Mouse (Mus musculus) embryonic facial prominence, embryonic 14.5 days (tissue): ENCODE results near the gene Stra8. TPM values are rescaled to one million over a fixed set of nuclear protein-coding genes. Genes with fewer than 3 reads are reported as not detected.
A peak's percentile ranks its signal among the peaks of the same experiment; 100 is the strongest.

Experiments
- ATAC-seq: fragments of 200-750 bp; cut with Nextera tagmentation; 2 replicates; pipeline ENCODE4 v1.8.0; 2017; ENCODE audit warnings: low read depth, moderate number of reproducible peaks, moderate TSS enrichment
- DNase-seq: peaks from one replicate; pipeline ENCODE4 v3.0.0-alpha.2; 2015; ENCODE audit warnings: low spot score
- H3K27ac ChIP-seq: fragments of 300-500 bp; sonication (generic); replicated peaks from 2 replicates; pipeline ENCODE4 v1.5.1; 2014; ENCODE audit warnings: low read depth, mild to moderate bottlenecking, low read length, moderate library complexity
- H3K27me3 ChIP-seq: fragments of 300-500 bp; sonication (generic); replicated peaks from 2 replicates; pipeline ENCODE4 v1.6.1; 2014; ENCODE audit warnings: low read length; ENCODE audit not compliant: control insufficient read depth, insufficient read depth
- H3K36me3 ChIP-seq: fragments of 300-500 bp; sonication (generic); 2 replicates; pipeline ENCODE4 v1.6.1; 2014; ENCODE audit warnings: low read length, mixed read lengths; ENCODE audit not compliant: control insufficient read depth, insufficient read depth
- H3K4me1 ChIP-seq: fragments of 300-500 bp; sonication (generic); 2 replicates; pipeline ENCODE4 v1.6.1; 2014; ENCODE audit warnings: antibody characterized with exemption, low read length; ENCODE audit not compliant: control insufficient read depth, insufficient read depth
- H3K4me2 ChIP-seq: fragments of 300-500 bp; sonication (generic); 2 replicates; pipeline ENCODE4 v1.6.1; 2014; ENCODE audit warnings: low read depth, mild to moderate bottlenecking, low read length, moderate library complexity, mixed read lengths
- H3K4me3 ChIP-seq: fragments of 300-500 bp; sonication (generic); 2 replicates; pipeline ENCODE4 v1.5.1; 2014; ENCODE audit warnings: low read depth, mild to moderate bottlenecking, low read length
- H3K9ac ChIP-seq: fragments of 300-500 bp; sonication (generic); 2 replicates; pipeline ENCODE4 v1.6.1; 2014; ENCODE audit warnings: low read depth, mild to moderate bottlenecking, low read length, moderate library complexity, mixed read lengths
- H3K9me3 ChIP-seq: fragments of 300-500 bp; sonication (generic); 2 replicates; pipeline ENCODE4 v1.6.1; 2016; ENCODE audit warnings: low read length; ENCODE audit not compliant: control insufficient read depth
- WGBS: fragments of 180-500 bp; shearing (Covaris S2); extraction: QIAGEN DNeasy Blood & Tissue Kit; methylation state at CpG from one replicate; pipeline ENCODE4 v1.1.7; 2014; 5-methylcytosine and 5-hydroxymethylcytosine counted together
- polyA plus RNA-seq: library from polyadenylated mRNA; unstranded; fragments of >200 nt; fragmentation: Nextera tagmentation; extraction: Ambion mirVana; gene quantifications from 2 replicates; pipeline ENCODE4 v1.2.1, GENCODE M21; 2014

Stra8 gene
- polyA plus RNA-seq, 1 experiment from 2014 or later: not detected

GRCm38 (mm10) chr6:34899127-34899526 lies 20.8 kb upstream of the Stra8 start:
- no peaks in the 10 kb centered on the region for H3K9me3 ChIP-seq
- H3K4me3 ChIP-seq: no peak overlapping the region
- no peaks in the 10 kb centered on the region for H3K27me3 ChIP-seq
- H3K36me3 ChIP-seq: peaks cover 74% of the 10 kb centered on the region
- H3K9ac ChIP-seq: no peak overlapping the region
- ATAC-seq: no peak
- H3K27ac ChIP-seq: no peak overlapping the region
- no peak for DNase-seq
- WGBS: 92% methylated on average over 2 of the region's 2 CpGs
- H3K4me2 ChIP-seq: no peak overlapping the region
- no peaks in the 10 kb centered on the region for H3K4me1 ChIP-seq

- Histone ChIP-seq H3K9ac (no peak overlapping the region), H3K36me3 (peaks cover 75% of the 10 kb centered on the region), H3K4me1 (no peaks in the 10 kb centered on the region), H3K9me3 (no peaks in the 10 kb centered on the region), H3K27ac (no peak overlapping the region), H3K4me3 (no peak overlapping the region), H3K27me3 (no peaks in the 10 kb centered on the region), H3K4me2 (no peak overlapping the region)
- 78% methylated on average over 2 of the region's 2 CpGs for WGBS
- DNase-seq (no peak), ATAC-seq (peak; percentile 30; the same call in 1 of the 2 replicates)
Measured at GRCm38 (mm10) chr6:34900990-34901389, 19.0 kb upstream of the Stra8 start.

GRCm38 (mm10) chr6:34901911-34902444 lies 18.0 kb upstream of the Stra8 start:
- 64% methylated on average over 9 of the region's 9 CpGs for WGBS
- ATAC-seq (0 out of 2 replicates have a peak, but pooled peaks have one; percentile 35), DNase-seq (no peak)
- Histone ChIP-seq H3K4me3 (no peak overlapping the region), H3K4me1 (no peaks in the 10 kb centered on the region), H3K36me3 (peaks cover 77% of the 10 kb centered on the region), H3K27ac (no peak overlapping the region), H3K9ac (no peak overlapping the region), H3K27me3 (no peaks in the 10 kb centered on the region), H3K4me2 (no peak overlapping the region), H3K9me3 (no peaks in the 10 kb centered on the region)

GRCm38 (mm10) chr6:34902578-34902977 lies 17.4 kb upstream of the Stra8 start:
- no peaks in the 10 kb centered on the region for H3K9me3 ChIP-seq
- ATAC-seq: no peak

GRCm38 (mm10) chr6:34903441-34903840 lies 16.5 kb upstream of the Stra8 start:
- H3K27me3 ChIP-seq: no peaks in the 10 kb centered on the region
- ATAC-seq: no peak
- no peaks in the 10 kb centered on the region for H3K9me3 ChIP-seq
- no peak overlapping the region for H3K27ac ChIP-seq
- H3K4me3 ChIP-seq: no peak overlapping the region
- H3K4me1 ChIP-seq: no peaks in the 10 kb centered on the region
- no peak for DNase-seq
- H3K4me2 ChIP-seq: no peak overlapping the region
- no peak overlapping the region for H3K9ac ChIP-seq
- WGBS: 87% methylated on average over 5 of the region's 5 CpGs
- H3K36me3 ChIP-seq: peaks cover 78% of the 10 kb centered on the region

More at GRCm38 (mm10) chr6:34902578-34902977, 17.4 kb upstream of the Stra8 start:
- Histone ChIP-seq H3K36me3 (peaks cover 78% of the 10 kb centered on the region), H3K9ac (no peak overlapping the region), H3K4me1 (no peaks in the 10 kb centered on the region), H3K27me3 (no peaks in the 10 kb centered on the region), H3K4me2 (no peak overlapping the region), H3K4me3 (no peak overlapping the region), H3K27ac (no peak overlapping the region)
- 89% methylated on average over 7 of the region's 7 CpGs for WGBS
- no peak for DNase-seq

GRCm38 (mm10) chr6:34903851-34904250 lies 16.1 kb upstream of the Stra8 start:
- Histone ChIP-seq H3K4me3 (no peak overlapping the region), H3K36me3 (peaks cover 76% of the 10 kb centered on the region), H3K4me1 (no peaks in the 10 kb centered on the region), H3K4me2 (no peak overlapping the region), H3K27me3 (no peaks in the 10 kb centered on the region), H3K9ac (no peak overlapping the region), H3K9me3 (no peaks in the 10 kb centered on the region), H3K27ac (no peak overlapping the region)
- ATAC-seq (no peak), DNase-seq (no peak)
- WGBS: 77% methylated on average over 10 of the region's 10 CpGs

- ATAC-seq: no peak
- DNase-seq: no peak
- H3K27ac ChIP-seq: no peak overlapping the region
- 89% methylated on average over 6 of the region's 6 CpGs for WGBS
- no peak overlapping the region; the same call in 1 of the 2 replicates for H3K9ac ChIP-seq
- H3K9me3 ChIP-seq: no peaks in the 10 kb centered on the region
- H3K4me3 ChIP-seq: no peak overlapping the region
- no peaks in the 10 kb centered on the region for H3K27me3 ChIP-seq
- no peak overlapping the region for H3K4me2 ChIP-seq
- no peaks in the 10 kb centered on the region for H3K4me1 ChIP-seq
- H3K36me3 ChIP-seq: peaks cover 71% of the 10 kb centered on the region
Measured at GRCm38 (mm10) chr6:34904361-34904760, 15.6 kb upstream of the Stra8 start.

GRCm38 (mm10) chr6:34906125-34906524 lies 13.8 kb upstream of the Stra8 start:
- no peak for DNase-seq
- H3K9ac ChIP-seq: no peak overlapping the region
- H3K4me3 ChIP-seq: no peak overlapping the region
- H3K4me2 ChIP-seq: no peak overlapping the region
- peaks cover 6% of the 10 kb centered on the region; the same call in 1 of the 2 replicates for H3K4me1 ChIP-seq
- H3K9me3 ChIP-seq: no peaks in the 10 kb centered on the region
- peaks cover 63% of the 10 kb centered on the region for H3K36me3 ChIP-seq
- H3K27ac ChIP-seq: no peak overlapping the region
- ATAC-seq: no peak
- no peaks in the 10 kb centered on the region for H3K27me3 ChIP-seq
- 65% methylated on average over 2 of the region's 2 CpGs for WGBS

- Histone ChIP-seq H3K27ac (no peak overlapping the region), H3K9ac (no peak overlapping the region), H3K4me2 (no peak overlapping the region), H3K9me3 (no peaks in the 10 kb centered on the region), H3K36me3 (peaks cover 59% of the 10 kb centered on the region), H3K4me3 (no peak overlapping the region), H3K27me3 (no peaks in the 10 kb centered on the region), H3K4me1 (peaks cover 6% of the 10 kb centered on the region; the same call in 1 of the 2 replicates)
- DNase-seq (no peak), ATAC-seq (no peak)
- 86% methylated on average over 4 of the region's 4 CpGs for WGBS
Measured at GRCm38 (mm10) chr6:34906661-34907060, 13.3 kb upstream of the Stra8 start.
